Mouse (Mus musculus) fat pad, adult 2 months (tissue): ENCODE results near the gene Rem2.
A peak's percentile ranks its signal among the peaks of the same experiment; 100 is the strongest.

Source experiments
- DNase-seq: peaks from one replicate; pipeline ENCODE4 v3.0.0-alpha.2; 2011; ENCODE audit warnings: low read depth, low spot score; ENCODE audit errors: extremely low read depth

Gene Rem2

DNA sequence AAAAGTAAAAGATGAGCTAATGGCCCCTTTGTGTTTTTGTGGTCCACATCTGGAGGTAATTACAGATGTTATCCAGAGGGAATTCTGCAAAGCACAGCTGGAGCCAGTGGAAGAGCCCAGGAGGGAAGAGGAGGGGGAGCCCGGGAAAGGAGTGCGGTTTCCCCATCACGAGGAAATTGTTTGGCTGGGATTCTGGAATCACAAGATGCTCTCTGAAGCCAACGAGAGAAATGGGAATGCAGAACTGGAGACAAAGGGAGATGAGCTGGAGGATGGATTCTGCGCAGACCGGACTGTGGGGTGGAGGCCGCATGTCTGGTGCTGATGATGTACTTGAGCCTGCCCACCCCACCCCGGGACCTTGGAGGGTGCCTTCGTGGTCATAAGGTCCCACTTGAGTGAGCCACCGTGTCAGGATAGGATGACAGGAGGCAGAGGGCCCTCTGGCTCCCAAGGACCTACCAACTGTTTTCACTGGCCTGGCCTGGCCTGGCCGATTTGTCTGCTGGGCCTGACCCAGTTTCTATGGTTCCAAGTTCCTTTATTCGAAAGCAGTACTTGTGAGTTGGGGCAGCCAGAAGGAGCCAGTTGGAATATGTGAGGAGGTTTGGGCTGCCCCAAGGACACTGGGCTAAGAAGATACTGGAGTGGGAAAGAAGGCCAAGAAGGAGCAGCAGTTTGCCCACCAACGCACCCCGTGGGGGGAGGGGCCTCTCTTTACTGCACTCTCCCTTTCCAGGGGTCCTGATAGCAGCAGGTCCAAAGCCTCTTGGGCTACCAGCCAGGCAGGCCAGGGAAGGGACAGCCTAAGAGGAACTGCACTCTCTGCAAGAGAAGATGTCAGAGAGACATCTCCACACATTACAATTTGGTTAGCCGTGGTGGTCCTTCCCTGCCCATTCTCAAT lies 31.9 kb upstream of the Rem2 start:
- no peak for DNase-seq

DNA sequence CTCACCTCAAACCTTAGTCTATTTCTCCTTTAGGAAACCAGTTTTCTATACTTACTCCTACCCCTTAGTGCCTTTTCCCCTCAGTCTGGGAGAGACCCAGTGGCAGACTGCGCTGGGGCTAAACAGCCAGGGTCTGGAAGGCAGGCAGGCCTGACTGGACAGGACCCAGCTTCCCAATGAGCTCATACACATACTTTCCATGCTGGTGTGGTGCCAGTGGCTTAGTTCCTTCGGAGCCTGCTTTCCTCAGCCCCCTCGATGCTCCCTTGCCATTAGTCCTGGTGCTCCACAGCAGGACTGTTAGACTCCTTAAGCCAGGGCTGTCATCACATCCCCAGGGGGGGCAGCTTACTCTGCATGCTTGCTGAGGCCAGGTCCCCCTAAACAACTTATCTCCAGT lies 30.4 kb upstream of the Rem2 start:
- no peak for DNase-seq

DNA sequence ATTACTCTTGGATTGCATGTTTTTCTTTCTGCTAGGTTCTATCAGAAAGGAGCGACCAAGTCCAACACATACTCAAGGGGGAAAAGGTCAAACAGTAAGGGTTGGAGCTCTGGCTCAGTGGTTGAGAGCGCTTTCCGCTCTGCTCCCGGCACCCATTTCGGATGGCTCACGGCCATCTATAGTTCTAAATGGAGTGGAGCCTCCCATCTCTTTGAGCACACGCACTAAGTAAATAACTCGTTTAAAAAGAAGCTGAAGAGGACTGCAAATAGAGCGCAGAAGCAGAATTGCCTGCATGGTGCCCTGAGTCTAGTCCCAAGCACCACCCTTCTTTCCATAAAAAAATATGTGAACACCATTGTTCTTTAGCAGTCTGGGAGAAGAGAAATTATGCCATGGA lies 22.3 kb upstream of the Rem2 start:
- DNase-seq, result no peak

GRCm38 (mm10) chr14:54454669-54455528 lies 21.0 kb upstream of the Rem2 start:
- no peak for DNase-seq

GRCm38 (mm10) chr14:54457907-54458569 lies 17.9 kb upstream of the Rem2 start:
- no peak for DNase-seq

GRCm38 (mm10) chr14:54462146-54462545 lies 13.8 kb upstream of the Rem2 start:
- no peak for DNase-seq

GRCm38 (mm10) chr14:54463108-54463958 lies 12.6 kb upstream of the Rem2 start:
- no peak for DNase-seq

DNA sequence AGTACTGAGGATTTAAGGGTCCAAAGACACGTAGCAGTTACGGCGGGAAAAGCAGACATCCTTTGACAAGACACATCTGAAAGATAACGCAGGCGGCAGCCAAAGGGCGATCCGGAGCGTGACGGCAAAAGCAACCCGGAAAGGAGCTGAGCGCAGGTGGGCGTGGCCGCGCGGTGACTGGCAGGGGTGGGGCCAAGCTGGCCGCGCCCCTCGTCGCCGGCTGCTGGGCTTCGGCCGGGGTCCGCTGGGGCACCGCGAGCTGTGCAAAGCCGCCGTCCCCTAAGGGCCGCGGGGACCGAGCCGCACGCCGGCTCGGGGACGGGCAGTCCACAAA lies 12.0 kb upstream of the Rem2 start, which contains the start of gene Lrp10:
Lrp10 (plus strand) TSS at position 179 of the 334 bp plus-strand sequence.
- no peak for DNase-seq

DNA sequence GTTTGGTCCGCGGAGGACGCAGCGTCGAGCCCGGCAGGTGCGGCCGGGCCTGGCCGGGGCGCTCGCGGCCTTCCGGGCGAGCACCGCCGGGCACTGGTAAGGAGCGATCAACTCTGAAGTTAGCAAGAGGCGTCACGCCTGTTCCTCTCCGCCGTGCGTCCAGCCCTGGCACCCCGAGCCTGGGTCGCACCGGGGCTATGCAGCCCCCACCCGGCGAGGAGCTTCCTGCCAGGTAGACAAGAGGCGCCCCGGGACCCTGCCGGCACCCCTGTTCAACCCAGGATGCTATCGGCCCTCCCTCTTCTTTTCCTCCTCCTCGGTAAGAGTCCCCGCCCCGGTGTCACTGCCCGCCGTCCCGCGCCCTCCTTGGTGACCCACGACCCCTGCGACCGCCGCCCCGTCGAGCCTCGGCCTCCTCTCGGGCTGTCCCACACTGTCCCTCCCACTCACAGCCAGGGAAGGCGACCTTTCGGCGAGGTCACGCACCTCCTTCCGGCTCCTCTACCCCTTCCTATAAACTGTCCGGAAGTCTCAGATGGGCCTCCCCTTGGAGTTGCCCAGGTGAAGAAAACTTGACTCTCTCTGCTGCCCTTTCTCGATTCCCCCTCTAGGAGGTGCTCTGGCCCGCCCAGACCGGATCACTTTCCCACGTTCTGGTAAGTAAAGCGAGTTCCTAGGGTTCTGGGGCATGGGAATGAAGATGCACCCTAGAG lies 11.5 kb upstream of the Rem2 start:
- peak; percentile 21 for DNase-seq

- no peak for DNase-seq
These were observed 4.4 kb upstream of the Rem2 start for GRCm38 (mm10) chr14:54471467-54471866.

GRCm38 (mm10) chr14:54472671-54473070 lies 3.2 kb upstream of the Rem2 start:
- DNase-seq, result no peak

- no peak for DNase-seq
These were observed 1.2 kb upstream of the Rem2 start for GRCm38 (mm10) chr14:54474744-54475143.

- DNase-seq, result no peak
These were observed 1.4 kb downstream of the Rem2 start for GRCm38 (mm10) chr14:54477172-54477909.

DNA sequence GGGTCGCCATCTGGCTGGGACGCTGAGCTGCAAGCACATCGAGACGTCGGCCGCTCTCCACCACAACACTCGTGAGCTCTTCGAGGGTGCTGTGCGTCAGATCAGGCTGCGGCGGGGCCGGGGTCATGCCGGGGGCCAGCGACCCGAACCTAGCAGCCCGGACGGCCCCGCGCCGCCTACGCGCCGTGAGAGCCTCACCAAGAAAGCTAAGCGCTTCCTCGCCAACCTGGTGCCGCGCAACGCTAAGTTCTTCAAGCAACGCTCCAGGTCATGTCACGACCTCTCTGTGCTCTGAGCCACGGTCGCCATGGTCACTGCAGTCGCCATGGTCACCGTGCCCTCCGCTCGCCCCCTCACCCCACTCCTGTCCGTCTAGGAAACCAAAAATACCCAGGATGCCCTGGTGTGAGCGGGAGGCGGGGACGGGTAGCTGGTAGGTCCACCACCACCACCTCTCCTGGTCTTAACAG lies 3.6 kb downstream of the Rem2 start:
- no peak for DNase-seq

- DNase-seq, result no peak
These were observed 4.8 kb downstream of the Rem2 start for GRCm38 (mm10) chr14:54480673-54481072.

- no peak for DNase-seq
These were observed 5.5 kb downstream of the Rem2 start for GRCm38 (mm10) chr14:54481402-54481801.

DNA sequence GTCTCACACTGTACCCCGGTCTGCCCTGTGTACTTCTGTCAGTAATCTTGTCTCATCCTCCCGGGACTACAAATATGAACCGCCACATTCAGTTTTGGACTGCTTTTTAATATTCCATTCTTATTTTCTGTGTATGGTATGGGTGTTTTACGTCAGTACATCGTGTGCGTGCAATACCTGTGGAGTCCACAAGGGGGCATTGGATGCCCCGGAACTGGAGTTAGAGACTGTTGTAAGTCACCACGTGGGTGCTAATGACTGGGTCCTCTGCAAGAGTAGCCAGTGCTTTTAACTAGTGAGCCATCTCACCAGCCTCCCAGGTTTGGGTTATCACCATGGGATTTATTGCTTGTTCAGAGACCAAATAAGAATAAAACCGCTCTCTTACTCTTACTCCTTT lies 6.6 kb downstream of the Rem2 start:
- DNase-seq, result no peak

DNA sequence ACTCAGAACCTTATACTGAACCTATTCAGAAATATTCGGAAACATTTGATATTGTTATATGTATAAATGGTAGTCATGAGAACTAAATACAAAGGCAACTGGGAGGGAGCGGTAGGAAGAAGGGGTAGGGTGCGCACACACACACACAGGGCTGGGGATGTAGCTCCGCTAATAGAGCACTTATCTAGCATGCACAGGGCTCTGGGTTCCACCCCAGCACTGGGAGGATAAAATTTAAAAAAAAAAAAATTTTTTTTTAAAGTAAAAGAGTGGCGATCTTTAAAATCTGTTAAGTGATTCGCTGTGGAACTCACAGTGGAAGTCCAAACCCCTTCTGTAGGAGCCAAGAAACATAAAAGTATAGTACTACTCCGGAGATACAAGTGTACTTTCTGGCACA lies 10.0 kb downstream of the Rem2 start:
- no peak for DNase-seq

GRCm38 (mm10) chr14:54487732-54488131 lies 11.8 kb downstream of the Rem2 start:
- no peak for DNase-seq
